Mouse (Mus musculus): ENCODE results near the gene Olfr338.
"Not testable (repeated sequence)": the region's sequence is repeated elsewhere in the genome, so short reads cannot be mapped to it uniquely, and the experiment has no call there.

Gene Olfr338

GRCm38 (mm10) chr2:36373219-36373618, at the start of gene Olfr338:
Gene Olfr338 (plus strand): TSS chr2:36373519.
- in situ Hi-C loops (cut with MboI, MseI): no loop called here

- in situ Hi-C loops (cut with MboI, MseI): not testable (repeated sequence)
These were observed 41.9 kb downstream of the Olfr338 start for GRCm38 (mm10) chr2:36415174-36415573.

- in situ Hi-C loops (cut with MboI, MseI): not testable (repeated sequence)
These were observed 42.3 kb downstream of the Olfr338 start for GRCm38 (mm10) chr2:36415591-36415990.

- in situ Hi-C loops (cut with MboI, MseI): no loop called here
These were observed 45.3 kb downstream of the Olfr338 start, which contains the start of gene Olfr339 for GRCm38 (mm10) chr2:36418647-36419046. Gene Olfr339 (plus strand): TSS chr2:36418947.

Data from T-helper 17 cell (primary cell).